Comparison of ENCODE assay signal across 17 mouse cellular contexts in the genomic region with DNA sequence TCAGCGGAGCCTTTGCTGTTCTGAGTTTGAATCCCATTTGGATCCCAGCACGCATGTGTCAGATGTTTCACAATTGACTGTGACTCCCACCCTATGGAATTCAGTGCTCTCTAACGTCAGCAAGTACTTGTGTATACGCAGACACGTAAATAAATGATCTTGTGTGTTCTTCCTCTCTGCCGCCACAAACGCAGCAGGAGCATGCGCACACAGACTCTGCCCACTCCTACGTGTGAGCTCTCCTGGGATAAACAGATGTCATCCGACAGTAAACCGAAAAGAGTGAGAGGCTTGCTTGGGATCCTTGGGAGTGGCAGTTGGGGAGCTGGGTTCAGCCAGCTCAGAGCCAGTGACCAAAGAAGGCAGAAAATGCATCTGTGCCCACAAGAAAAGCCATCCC. TPM values are rescaled to one million over a fixed set of nuclear protein-coding genes. Genes with fewer than 3 reads are reported as not detected.
A peak's percentile ranks its signal among the peaks of the same experiment; 100 is the strongest.
DNase-seq lines count a peak whose midpoint lies in the region; ATAC-seq lines count a peak whose summit lies in the region.
"Had no signal": no experiment of that assay in that cellular context is flagged by ENCODE, and none has a peak within 500 bp of the region (broad histone marks: within the 10 kb centered on the region; RNA-seq: fewer than 3 reads in every experiment).

No protein-coding gene starts in this region.

- H3K4me1 ChIP-seq in limb, embryonic 15.5 days = no peaks in the 10 kb centered on the region
- no peaks in the 10 kb centered on the region for H3K4me1 ChIP-seq in limb, embryonic 10.5 days
- no peaks in the 10 kb centered on the region for H3K4me1 ChIP-seq in intestine, embryonic 14.5 days (replicated peaks; ENCODE audit: control insufficient read depth, insufficient read depth, low read length)
- no peaks in the 10 kb centered on the region for H3K4me1 ChIP-seq in hindbrain, embryonic 12.5 days
- no peaks in the 10 kb centered on the region for H3K4me1 ChIP-seq in forebrain, embryonic 13.5 days
- H3K4me1 ChIP-seq: embryonic facial prominence, embryonic 12.5 days; hindbrain, embryonic 10.5 days; midbrain, embryonic 10.5 days had no signal

- H3K36me3 ChIP-seq in limb, embryonic 15.5 days = no peaks in the 10 kb centered on the region
- H3K36me3 ChIP-seq in limb, embryonic 10.5 days = no peaks in the 10 kb centered on the region
- H3K36me3 ChIP-seq in intestine, embryonic 14.5 days (ENCODE audit: control insufficient read depth, insufficient read depth, low read length) = no peaks in the 10 kb centered on the region
- no peaks in the 10 kb centered on the region for H3K36me3 ChIP-seq in hindbrain, embryonic 12.5 days
- no peaks in the 10 kb centered on the region for H3K36me3 ChIP-seq in forebrain, embryonic 13.5 days (ENCODE audit: poor library complexity, severe bottlenecking)
- H3K36me3 ChIP-seq: embryonic facial prominence, embryonic 12.5 days; hindbrain, embryonic 10.5 days; midbrain, embryonic 10.5 days had no signal

- peak overlapping the region; percentile 22; the same call in 1 of the 2 replicates for H3K27ac ChIP-seq in limb, embryonic 15.5 days
- no peak overlapping the region for H3K27ac ChIP-seq in limb, embryonic 10.5 days
- H3K27ac ChIP-seq in intestine, embryonic 14.5 days (ENCODE audit: low read depth) = peak overlapping the region; percentile 64
- H3K27ac ChIP-seq in hindbrain, embryonic 12.5 days = no peak overlapping the region
- H3K27ac ChIP-seq in forebrain, embryonic 13.5 days = no peak overlapping the region
- H3K27ac ChIP-seq: embryonic facial prominence, embryonic 12.5 days; hindbrain, embryonic 10.5 days; macrophage; midbrain, embryonic 10.5 days had no signal

- no peaks in the 10 kb centered on the region for H3K27me3 ChIP-seq in limb, embryonic 15.5 days
- H3K27me3 ChIP-seq in limb, embryonic 10.5 days (ENCODE audit: low read depth, poor library complexity, severe bottlenecking) = no peaks in the 10 kb centered on the region
- no peaks in the 10 kb centered on the region for H3K27me3 ChIP-seq in intestine, embryonic 14.5 days (replicated peaks; ENCODE audit: control insufficient read depth, insufficient read depth, low read length)
- H3K27me3 ChIP-seq in hindbrain, embryonic 12.5 days = no peaks in the 10 kb centered on the region
- H3K27me3 ChIP-seq in forebrain, embryonic 13.5 days = no peaks in the 10 kb centered on the region
- H3K27me3 ChIP-seq: CH12.LX; embryonic facial prominence, embryonic 12.5 days had no signal

- H3K9ac ChIP-seq in limb, embryonic 15.5 days = no peak overlapping the region
- no peak overlapping the region for H3K9ac ChIP-seq in intestine, embryonic 14.5 days (ENCODE audit: low read length)
- no peak overlapping the region for H3K9ac ChIP-seq in hindbrain, embryonic 12.5 days
- H3K9ac ChIP-seq in forebrain, embryonic 13.5 days = no peak overlapping the region
- H3K9ac ChIP-seq: embryonic facial prominence, embryonic 12.5 days had no signal

- no peak overlapping the region for H3K4me3 ChIP-seq in limb, embryonic 15.5 days
- H3K4me3 ChIP-seq in limb, embryonic 10.5 days = no peak overlapping the region
- H3K4me3 ChIP-seq in intestine, embryonic 14.5 days (ENCODE audit: low read depth, low read length) = no peak overlapping the region
- no peak overlapping the region for H3K4me3 ChIP-seq in hindbrain, embryonic 12.5 days
- H3K4me3 ChIP-seq in forebrain, embryonic 13.5 days = no peak overlapping the region
- H3K4me3 ChIP-seq: embryonic facial prominence, embryonic 12.5 days; hindbrain, embryonic 10.5 days; midbrain, embryonic 10.5 days had no signal

- 62% methylated on average over 11 of the region's 11 CpGs for WGBS in limb, embryonic 15.5 days
- WGBS in limb, embryonic 10.5 days = 71% methylated on average over 11 of the region's 11 CpGs
- WGBS in intestine, embryonic 14.5 days = 26% methylated on average over 11 of the region's 11 CpGs
- 79% methylated on average over 11 of the region's 11 CpGs for WGBS in hindbrain, embryonic 12.5 days
- WGBS in forebrain, embryonic 13.5 days = 83% methylated on average over 11 of the region's 11 CpGs

- no peak for DNase-seq in limb, embryonic 10.5 days (ENCODE audit: low spot score)
- DNase-seq in intestine, embryonic 14.5 days (ENCODE audit: low spot score) = peak; percentile 60
- DNase-seq in lung, postnatal 36 days = peak; percentile 34
- peak; percentile 36 for DNase-seq in yolk sac, embryonic 10.5 days (ENCODE audit: low spot score)
- DNase-seq: cerebellum, adult 9-11 months; gastrocnemius, postnatal 36 days; layer of hippocampus, postnatal 36 days; thymus, postnatal 25 days had no signal

- H3K4me2 ChIP-seq in limb, embryonic 15.5 days = no peak overlapping the region
- H3K4me2 ChIP-seq in intestine, embryonic 14.5 days (ENCODE audit: low read length) = 0 out of 2 replicates have a peak overlapping the region, but pooled peaks have one; percentile 4
- H3K4me2 ChIP-seq in hindbrain, embryonic 12.5 days (replicated peaks) = no peak overlapping the region
- H3K4me2 ChIP-seq in forebrain, embryonic 13.5 days = no peak overlapping the region
- H3K4me2 ChIP-seq: embryonic facial prominence, embryonic 12.5 days had no signal

- H3K9me3 ChIP-seq in limb, embryonic 15.5 days = no peaks in the 10 kb centered on the region
- H3K9me3 ChIP-seq in limb, embryonic 10.5 days (replicated peaks) = no peaks in the 10 kb centered on the region
- no peaks in the 10 kb centered on the region for H3K9me3 ChIP-seq in intestine, embryonic 14.5 days (ENCODE audit: control insufficient read depth, low read length)
- 0 out of 2 replicates have a peak, but pooled peaks cover 3% of the 10 kb centered on the region for H3K9me3 ChIP-seq in hindbrain, embryonic 12.5 days (replicated peaks)
- H3K9me3 ChIP-seq in forebrain, embryonic 13.5 days (replicated peaks) = no peaks in the 10 kb centered on the region
- H3K9me3 ChIP-seq: embryonic facial prominence, embryonic 12.5 days; hindbrain, embryonic 10.5 days; midbrain, embryonic 10.5 days had no signal

- no peak for ATAC-seq in limb, embryonic 15.5 days (ENCODE audit: insufficient number of reproducible peaks, low FRiP score, low TSS enrichment, low read depth)
- ATAC-seq in intestine, embryonic 14.5 days (replicated peaks; ENCODE audit: low FRiP score, low TSS enrichment, low read depth) = peak; percentile 71; the same call in 1 of the 2 replicates
- no peak for ATAC-seq in hindbrain, embryonic 12.5 days (ENCODE audit: low FRiP score)
- no peak for ATAC-seq in forebrain, embryonic 13.5 days
- ATAC-seq: forebrain, embryonic 16.5 days had no signal

RNA-seq across cellular contexts. Expression of a gene that starts 29.7 kb away (rescaled TPM):
- polyA plus RNA-seq in limb, embryonic 15.5 days (2015; fragmentation: Nextera tagmentation; extraction: Ambion mirVana) = 5.7 and 8.3 TPM in 2 replicates
- polyA plus RNA-seq in limb, embryonic 10.5 days (2016; fragmentation: Nextera tagmentation; extraction: Ambion mirVana) = not detected in 2 replicates
- 3.3 and 3.4 TPM in 2 replicates for polyA plus RNA-seq in intestine, embryonic 14.5 days (2014; fragmentation: Nextera tagmentation; extraction: Ambion mirVana)
- 2.0 and 2.2 TPM in 2 replicates for polyA plus RNA-seq in hindbrain, embryonic 12.5 days (2016; fragmentation: Nextera tagmentation; extraction: Ambion mirVana)
- polyA plus RNA-seq in forebrain, embryonic 13.5 days (2015; fragmentation: Nextera tagmentation; extraction: Ambion mirVana) = 1.5 and 2.2 TPM in 2 replicates

Comparison
In these comparisons a context has a peak if more than half of its experiments do, and no peak if none do; other contexts are left out.
1. H3K27ac ChIP-seq: peak in limb, embryonic 15.5 days (single experiment) and intestine, embryonic 14.5 days (single experiment); none in limb, embryonic 10.5 days (single experiment), hindbrain, embryonic 12.5 days (single experiment) and forebrain, embryonic 13.5 days (single experiment).